Mouse (Mus musculus): ENCODE measurements around the gene Wnt10b.

The Wnt10b gene

DNA sequence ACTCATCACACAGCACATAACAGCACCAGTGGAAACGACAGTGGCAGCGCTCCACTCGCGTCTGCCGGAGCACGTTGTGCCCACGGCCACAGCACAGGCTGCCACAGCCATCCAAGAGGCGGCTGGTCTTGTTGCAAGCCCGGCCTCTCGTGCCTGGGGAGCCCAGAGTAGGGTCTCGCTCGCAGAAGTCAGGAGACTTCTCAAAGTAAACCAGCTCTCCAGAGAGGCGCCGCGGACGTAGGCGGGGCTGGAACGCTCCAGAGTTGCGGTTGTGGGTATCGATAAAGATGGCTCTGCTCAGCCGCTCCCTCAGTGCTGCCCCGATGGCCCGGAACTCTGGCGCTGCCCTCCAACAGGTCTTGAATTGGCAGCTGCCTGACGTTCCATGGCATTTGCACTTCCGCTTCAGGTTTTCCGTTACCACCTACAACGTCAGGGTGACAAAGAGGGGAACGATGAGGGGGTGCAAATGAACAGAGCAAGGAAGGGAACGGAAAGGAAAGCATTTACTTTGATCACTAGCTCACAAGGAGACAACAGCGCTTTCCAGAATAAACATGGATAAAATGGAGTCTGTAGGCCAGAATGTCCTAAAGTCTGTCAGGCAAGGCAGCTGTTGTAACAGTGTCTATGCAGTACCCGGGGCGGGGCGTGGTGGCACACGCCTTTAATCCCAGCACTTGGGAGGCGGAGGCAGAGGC is 5.3 kb downstream of the Wnt10b start:
- in situ Hi-C loops (cut with MboI, MseI): no loop called here

DNA sequence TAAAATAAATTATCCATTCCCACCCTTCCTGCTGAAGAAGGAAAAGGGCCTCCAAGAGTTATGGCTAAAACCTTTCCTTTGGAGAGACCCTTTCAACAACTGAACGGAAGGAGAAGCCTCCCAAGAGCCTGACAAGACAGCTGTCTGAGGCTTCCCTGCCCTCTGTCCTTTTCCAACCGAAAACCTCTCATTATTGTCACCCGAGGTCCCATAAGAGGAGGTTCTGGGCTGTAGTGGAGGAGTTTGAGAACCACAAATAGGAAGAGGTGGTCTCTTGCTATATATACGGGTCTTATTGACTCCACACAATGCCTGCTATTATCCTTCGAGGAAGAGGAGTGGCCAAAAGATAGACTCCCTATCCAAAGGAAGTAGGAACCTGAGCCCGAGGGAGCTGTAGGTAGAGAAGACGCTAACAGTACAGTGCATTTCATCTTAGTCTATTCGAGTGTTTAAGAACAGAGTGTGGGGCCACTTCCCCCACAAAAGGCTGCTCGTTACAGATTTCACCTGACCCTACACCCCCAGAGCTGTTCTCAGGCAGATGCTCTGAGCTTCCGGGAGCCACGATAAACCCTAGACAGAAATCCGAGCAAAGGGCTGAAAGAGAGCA is 6.0 kb downstream of the Wnt10b start:
- in situ Hi-C loops (cut with MboI, MseI): no loop called here

- in situ Hi-C loops (cut with MboI, MseI): no loop called here
These were observed 9.7 kb downstream of the Wnt10b start for GRCm38 (mm10) chr15:98768259-98768658.

DNA sequence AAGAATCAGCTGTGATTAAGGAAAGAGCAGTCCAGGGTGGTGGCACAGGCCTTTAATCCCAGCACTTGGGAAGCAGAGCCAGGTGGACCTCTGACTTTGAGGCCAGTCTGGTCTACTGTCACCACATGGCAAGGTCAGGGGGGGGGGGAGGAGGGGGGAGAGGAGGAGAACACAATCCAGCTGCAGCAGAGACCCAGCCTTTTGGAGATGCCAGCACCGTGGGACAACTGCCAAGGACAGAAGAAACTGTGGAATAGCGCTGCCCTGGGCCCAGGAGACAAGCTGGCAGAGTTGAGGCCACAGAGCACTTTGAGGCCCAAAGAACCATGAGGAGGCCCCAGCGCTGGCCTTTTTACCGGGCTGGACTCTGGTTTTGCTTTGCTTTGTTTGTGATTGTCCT is 12.0 kb downstream of the Wnt10b start:
- in situ Hi-C loops (cut with MboI, MseI): no loop called here

GRCm38 (mm10) chr15:98762670-98763529 is 15.1 kb downstream of the Wnt10b start, which contains the start of gene Arf3:
Gene Arf3 (minus strand): TSS chr15:98763214.
- in situ Hi-C loops (cut with MboI, MseI): no loop called here

DNA sequence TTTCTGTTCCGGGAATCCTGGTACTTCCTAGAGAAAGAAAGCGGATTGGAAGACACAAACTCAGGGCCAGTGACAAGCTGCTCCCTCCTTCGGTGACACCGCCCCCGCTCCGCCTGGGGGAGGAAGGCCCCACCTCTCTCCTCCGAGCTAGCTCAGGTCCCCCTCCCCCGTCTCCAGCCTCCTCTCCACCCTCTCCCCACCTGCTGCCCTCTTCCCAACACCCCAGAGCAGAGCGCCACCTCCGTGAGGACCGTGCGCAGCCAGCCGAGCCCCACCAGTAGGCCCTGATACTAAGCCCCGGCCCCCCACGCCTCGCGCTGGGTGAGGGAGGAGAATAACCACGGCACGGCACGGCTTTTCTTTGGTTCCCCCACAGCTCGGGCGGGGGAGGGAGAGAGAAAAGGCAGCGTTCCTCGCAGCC is 15.7 kb downstream of the Wnt10b start:
- in situ Hi-C loops (cut with MboI, MseI): no loop called here

DNA sequence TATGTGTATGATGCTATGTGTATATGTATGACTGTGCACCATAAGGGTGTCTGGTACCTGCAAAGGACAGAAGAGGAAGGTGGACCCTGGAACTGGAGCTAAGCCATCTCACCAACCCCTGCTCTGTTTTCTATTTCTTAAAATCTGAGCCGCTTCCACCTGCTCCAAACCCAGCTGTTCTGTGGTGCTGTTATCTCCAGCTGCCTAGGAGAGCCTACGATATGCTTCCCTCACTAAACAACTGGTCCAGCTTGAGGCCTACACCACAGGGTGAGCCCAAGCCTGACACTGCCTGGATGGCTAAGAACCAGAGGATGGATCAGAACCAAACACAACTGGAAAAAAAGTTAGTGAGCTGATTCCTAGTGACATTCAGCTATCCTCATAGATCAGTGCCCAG is 23.8 kb downstream of the Wnt10b start:
- in situ Hi-C loops (cut with MboI, MseI): no loop called here

- in situ Hi-C loops (cut with MboI, MseI): no loop called here
These were observed 24.9 kb downstream of the Wnt10b start for GRCm38 (mm10) chr15:98753021-98753423.

DNA sequence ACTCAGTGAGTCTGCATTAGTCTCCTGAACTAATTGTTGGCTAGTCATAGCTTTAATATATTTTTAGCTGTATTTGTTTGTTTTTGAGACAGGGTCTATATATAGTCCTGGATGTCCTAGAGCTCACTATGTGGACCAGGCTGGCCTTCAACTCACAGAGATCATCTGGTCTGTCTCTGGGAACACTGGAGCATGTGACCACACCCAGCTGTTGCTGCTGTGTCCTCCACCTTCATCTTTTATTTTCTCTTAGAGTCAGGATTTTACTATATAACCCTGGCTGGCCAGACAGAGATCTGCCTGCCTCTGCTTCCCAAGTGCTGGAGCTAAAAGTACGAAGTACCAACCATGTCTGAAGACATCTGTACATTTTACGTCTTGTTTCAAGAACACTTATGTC is 28.9 kb downstream of the Wnt10b start:
- in situ Hi-C loops (cut with MboI, MseI): no loop called here

DNA sequence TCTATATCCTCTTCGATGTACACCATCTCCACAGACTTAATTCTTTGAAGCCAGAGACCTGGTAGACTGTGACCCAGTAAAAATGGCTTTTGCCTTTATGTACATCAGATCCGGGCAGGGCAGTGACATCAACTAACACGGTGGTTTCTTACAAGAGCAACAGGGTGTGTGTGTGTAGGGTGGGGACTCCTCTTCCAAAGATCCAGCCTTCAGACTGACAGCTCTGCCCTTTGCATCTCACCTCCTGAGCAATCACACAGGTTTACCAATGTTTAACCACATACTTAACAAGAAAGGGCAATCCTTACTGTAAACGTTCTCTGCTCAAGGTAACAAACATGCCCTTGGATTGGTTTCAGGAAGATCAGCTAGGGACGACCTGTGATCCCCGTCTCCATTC is 30.7 kb downstream of the Wnt10b start:
- in situ Hi-C loops (cut with MboI, MseI): no loop called here

DNA sequence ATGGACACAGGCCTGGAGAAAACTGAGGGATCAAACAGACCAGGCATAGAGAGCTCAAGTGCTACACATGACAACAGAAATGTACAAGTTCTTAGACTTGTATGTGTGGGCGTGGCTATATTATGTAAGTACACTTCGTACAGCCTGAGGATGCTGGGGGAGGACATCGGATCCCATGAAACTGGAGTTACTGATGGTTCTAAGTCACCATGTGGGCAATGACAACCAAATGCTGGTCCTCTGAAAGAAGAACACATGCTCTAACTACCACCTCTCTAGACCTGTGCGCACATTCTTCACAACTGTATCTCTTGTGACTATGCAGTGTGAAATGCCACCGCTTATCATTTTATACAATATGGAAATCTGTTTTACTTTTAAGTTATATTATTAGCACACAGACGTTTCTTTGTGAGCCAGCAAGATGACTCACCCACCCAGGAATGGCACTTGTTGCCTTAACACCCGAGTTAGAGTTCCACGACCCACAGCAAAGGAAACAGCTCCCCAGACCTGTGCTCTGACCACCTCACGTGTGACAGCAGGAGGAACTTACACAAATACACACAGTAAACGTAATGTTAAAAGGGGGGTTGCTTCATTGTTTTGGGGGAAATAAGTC is 31.5 kb downstream of the Wnt10b start:
- in situ Hi-C loops (cut with MboI, MseI): no loop called here

DNA sequence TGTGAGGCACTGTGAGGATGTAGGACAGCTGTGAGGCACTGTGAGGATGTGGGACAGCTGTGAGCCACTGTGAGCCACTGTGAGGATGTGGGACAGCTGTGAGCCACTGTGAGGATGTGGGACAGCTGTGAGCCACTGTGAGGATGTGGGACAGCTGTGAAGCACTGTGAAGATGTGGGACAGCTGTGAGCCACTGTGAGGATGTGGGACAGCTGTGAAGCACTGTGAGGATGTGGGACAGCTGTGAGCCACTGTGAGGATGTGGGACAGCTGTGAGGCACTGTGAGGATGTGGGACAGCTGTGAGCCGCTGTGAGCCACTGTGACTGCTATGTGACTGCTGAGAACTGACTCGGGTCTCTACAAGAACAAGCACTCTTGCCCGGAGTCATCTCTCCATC is 34.1 kb downstream of the Wnt10b start:
- in situ Hi-C loops (cut with MboI, MseI): loop anchor here (5.0 kb wide), 1 partner anchor 713 kb away; the partner anchor contains the start of gene Nckap5l

DNA sequence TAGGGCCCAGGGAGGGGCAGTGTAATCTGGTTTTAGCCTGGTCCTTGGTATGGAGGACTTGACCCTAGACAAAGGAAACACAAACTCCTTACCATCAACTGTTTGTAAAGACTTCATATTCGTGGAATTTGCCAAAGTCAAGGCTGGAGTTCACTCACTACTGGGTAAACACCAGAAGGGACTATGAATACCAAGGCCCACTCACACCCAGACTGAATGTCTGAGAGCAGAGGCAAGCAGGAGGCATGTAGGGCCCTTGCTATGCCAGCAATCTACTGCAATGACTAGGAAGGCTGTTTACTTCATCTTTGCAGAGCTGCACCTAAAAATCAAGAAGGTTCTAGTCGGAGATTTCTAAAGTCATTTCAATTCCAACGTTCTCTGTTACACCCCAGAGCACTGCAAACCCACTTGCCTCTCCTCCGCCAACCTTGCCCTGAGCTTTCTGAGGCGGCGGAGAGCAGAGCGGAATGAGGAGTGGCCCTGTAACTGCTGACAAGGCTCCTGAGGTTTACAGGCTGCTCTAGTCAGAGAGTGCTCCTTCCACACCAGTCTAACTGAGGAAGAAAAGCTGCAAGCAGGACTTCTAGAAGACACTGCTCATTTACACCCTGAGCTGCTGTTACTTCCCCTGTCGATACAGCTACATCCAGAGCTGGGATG is 35.1 kb downstream of the Wnt10b start:
- in situ Hi-C loops (cut with MboI, MseI): loop anchor here (5.0 kb wide), 1 partner anchor 714 kb away; the partner anchor contains the start of gene Nckap5l

- in situ Hi-C loops (cut with MboI, MseI): loop anchor here (5.0 kb wide), 1 partner anchor 717 kb away; the partner anchor contains the start of gene Nckap5l
These were observed 37.7 kb downstream of the Wnt10b start for GRCm38 (mm10) chr15:98740219-98740618.

DNA sequence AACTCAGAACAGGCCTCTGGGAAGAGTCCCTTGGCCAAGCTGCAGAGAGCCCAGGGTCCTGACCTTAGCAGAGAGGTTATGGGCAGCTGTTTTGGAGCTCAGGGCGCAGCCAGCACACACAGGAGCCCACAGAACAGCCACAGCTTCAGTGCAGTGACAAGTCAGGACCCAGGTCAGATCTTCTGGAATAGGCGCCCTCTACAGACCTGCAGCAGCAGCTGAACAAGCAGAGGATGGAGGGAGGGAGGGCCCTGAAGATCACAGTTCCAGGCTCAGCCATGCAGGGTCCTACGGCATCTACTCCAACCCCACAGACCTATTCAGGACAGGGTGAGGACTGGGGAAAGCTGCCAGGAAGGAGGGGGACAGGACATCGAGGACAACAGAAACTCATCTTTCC is 39.2 kb downstream of the Wnt10b start:
- in situ Hi-C loops (cut with MboI, MseI): no loop called here

DNA sequence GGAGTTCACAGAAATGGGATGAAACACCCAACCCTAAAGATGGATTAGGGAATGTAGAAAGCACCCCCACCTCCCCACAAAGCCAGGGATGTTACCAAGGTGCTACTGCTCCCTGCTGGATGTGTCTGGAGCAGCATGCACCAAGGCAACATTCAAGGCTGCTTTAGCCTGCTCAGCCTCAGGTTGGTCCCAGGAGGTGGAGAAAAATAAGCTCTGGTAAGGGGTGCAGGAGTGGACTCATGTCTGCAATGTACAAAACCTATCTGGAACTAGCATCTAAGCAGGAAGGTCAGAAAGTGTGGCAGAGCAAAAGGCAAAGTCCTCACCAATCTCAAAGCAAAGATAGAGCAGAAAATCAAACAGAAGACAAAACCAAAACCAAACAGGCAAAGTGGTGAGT is 40.1 kb downstream of the Wnt10b start:
- in situ Hi-C loops (cut with MboI, MseI): no loop called here

DNA sequence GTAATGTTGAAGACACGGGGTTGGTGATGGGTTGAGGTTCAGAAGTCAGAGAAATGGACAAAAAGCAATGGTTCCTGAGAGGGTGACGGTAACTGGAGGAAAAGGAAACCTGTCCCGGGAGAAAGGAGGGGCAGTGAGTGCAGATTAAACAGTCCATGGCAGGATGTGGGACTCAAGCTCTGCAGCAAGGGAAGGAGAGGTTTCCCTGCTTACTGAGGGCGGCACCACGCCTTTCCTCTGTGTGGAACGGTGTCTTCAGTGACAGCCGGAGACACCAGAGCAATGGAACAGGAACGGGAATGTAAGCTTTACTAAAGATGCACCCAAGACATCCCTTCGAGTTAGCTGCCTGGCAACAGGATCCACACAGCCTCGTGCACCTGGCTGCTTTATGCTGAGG is 41.4 kb downstream of the Wnt10b start:
- in situ Hi-C loops (cut with MboI, MseI): no loop called here

- in situ Hi-C loops (cut with MboI, MseI): no loop called here
These were observed 43.9 kb downstream of the Wnt10b start for GRCm38 (mm10) chr15:98733976-98734566.

DNA sequence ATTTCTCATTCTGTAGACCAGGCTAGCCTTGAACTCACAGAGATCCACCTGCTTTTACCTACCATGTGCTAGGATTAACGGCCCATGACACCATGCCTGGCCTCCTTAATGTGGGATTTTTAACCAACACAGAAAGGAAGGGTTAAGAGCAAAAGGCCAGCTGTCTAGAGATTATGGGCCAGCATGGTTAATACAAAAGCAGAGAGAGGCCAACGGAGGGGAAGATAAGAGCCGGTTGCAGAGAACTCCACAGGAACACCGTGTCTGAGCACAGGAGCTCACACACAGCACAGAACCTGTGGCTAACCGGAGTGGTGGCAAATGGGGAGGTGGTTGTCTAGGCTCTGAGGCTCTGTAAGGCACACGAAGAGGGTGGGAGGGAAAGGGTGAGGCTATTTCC is 44.6 kb downstream of the Wnt10b start:
- in situ Hi-C loops (cut with MboI, MseI): no loop called here

GRCm38 (mm10) chr15:98732006-98732531 is 45.9 kb downstream of the Wnt10b start:
- in situ Hi-C loops (cut with MboI, MseI): no loop called here

- in situ Hi-C loops (cut with MboI, MseI): no loop called here
These were observed 47.2 kb downstream of the Wnt10b start for GRCm38 (mm10) chr15:98730790-98731189.

Data from regulatory T cell (primary cell).